Mouse (Mus musculus): Measurements from ENCODE around the gene Pan3.

The Pan3 gene

DNA sequence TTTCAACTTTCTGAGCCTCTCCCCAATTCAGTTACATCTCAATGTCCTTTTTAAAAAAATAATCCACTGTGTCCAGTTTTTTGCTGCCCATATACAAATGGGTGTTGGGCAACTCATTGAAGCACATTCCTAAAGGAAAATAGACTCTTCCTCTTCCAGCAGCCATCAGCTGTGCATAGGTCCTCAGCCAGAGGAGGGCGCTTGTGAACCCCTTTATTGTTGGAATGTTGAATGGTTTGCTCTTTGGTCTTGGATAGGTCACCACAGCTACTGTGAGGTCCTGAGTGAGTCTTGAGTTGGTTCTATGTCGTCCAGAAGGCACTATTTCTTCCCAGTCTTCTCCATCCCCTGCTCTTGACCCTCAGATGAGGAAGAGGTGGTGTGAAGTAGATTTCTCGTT lies 54.2 kb downstream of the Pan3 start:
- in situ Hi-C loops (cut with MboI): no loop called here

DNA sequence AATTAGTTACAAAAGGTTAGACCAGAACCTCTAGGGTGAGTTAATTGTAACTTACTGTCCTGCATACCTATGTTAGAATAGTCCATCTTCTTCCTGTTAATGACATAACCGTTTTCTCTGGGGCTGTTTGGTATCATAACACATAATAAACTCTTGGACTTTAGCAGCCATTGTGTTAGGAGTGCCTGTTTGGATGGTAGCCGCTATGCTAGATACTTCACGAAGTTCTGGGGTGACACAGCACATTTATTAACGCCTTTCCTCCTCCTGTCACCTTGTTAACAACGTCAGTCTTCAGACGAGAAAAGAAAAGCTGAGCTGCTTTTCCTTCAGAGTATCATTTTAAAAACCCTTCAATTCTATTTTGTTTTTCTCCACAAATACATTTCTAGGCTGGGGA lies 59.3 kb downstream of the Pan3 start:
- in situ Hi-C loops (cut with MboI): no loop called here

DNA sequence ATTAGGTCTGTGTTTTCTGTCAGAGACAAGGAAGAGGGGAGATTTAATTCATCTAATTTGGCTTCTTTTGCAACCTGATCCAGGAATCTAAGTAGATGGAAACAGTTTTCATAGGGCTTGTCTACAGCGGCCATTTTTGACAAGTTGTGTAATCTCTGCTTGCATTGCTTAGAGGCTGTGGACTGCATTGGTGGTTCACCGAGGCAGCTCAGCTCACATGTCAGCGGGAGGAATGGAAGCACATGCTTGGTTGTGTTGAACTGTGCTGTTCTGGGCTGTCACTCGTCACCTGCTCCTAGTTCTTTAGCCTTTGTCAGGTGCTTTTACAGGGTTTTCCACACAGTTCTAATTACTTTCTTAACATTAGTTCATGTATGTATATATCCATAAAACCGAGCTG lies 60.9 kb downstream of the Pan3 start:
- in situ Hi-C loops (cut with MboI): no loop called here

DNA sequence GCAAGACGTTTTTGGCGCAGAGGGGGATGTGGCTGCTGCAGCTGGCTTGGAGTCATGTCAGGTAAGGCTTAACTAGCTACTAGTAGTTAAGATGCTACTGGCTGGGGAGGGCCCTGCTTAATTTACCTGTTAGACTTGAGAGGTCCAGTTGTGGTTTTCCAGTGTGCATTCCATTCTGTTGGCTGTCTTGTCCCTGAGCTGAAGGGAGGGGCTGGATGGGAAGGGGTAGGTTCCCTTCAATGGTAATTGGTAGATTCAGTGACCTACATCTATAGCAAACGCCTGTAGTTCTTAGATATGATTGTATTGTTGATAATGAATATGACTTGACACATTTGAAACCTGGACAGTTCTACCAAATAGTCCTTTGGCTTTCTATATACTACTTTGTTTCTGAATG lies 62.5 kb downstream of the Pan3 start:
- in situ Hi-C loops (cut with MboI): no loop called here

DNA sequence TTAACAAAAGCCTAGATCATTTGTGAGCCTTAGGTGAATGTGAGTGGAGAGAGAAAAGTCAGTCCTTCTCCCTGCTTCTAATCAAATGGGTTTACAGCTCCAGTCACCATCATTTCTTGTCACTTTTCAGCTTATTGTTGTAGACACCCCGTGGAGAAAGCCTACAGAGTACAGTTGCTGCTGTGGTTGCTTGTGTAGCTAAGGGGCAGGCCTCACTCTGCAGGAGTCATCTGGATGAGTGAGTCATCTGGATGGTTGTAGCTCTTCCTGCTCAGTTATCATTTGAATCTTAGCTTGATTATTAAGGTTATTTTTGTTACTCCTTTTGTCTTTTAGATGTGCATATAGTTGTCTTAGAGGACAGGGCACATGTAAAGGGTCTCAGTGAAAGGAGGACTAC lies 63.2 kb downstream of the Pan3 start:
- in situ Hi-C loops (cut with MboI): no loop called here

DNA sequence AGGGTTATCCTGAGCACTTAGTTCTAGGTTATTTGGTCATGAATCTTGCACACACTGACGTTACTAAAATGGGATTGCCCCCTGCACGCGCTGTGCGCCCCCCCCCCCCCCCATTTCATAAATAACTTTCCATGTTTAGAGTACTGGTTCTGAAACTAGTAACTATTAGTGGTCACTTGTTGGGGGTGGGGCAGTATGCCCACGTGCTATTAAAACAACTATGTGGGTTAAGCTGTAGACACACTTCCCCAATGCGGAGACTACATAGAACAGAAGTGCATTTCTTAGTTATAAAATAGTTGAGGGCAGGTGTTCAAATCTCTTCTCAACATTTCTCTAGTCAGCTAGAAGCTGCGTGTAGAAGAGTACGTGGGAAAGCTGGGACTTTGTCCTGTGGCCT lies 63.7 kb downstream of the Pan3 start:
- in situ Hi-C loops (cut with MboI): no loop called here

DNA sequence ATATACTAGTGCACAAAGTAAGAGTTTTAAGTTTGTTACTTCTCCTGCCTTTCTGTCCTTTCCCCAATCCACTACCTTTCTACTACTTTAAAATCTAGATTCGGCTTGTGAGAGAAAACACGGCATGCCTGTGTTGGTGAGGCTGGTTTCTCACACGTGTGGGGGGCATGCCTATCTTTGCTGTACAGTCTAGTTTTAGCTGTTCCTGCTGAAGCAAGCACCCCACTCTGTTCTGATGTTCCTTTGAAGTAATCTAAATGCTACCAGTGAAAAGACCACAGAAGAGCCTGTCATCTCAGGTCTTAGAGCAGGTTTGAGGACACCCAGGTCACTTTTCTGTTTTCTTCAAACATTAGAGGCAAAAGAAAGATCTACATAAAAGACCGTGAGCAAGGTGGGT lies 64.4 kb downstream of the Pan3 start:
- in situ Hi-C loops (cut with MboI): no loop called here

DNA sequence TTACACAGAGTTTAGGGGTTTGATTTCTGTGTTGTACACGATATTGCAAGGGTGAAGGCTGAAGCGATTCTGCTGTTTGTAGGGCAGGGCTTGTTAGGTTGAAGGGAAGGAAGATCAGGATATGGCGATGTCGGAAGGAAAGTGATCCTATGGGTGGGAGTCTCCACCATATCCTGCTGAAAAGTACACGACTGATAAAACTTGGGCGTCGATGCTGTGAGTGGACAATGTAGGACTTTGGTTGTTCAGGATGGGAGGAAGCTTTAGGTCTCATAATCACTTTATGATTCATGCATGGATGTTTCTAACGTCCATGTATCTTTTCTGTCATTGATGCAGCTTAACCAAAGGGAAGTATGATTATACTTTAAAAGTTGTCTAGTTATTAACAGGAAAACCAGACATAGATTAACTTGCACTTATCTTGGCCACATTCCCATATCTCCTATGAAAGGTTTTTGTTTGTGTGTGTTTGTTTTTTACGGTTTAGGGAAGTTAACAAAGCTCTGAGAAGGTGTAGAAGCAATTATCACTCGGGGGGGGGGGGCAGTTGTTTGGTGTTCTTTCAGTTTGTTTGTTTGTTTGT lies 64.9 kb downstream of the Pan3 start:
- in situ Hi-C loops (cut with MboI): no loop called here

DNA sequence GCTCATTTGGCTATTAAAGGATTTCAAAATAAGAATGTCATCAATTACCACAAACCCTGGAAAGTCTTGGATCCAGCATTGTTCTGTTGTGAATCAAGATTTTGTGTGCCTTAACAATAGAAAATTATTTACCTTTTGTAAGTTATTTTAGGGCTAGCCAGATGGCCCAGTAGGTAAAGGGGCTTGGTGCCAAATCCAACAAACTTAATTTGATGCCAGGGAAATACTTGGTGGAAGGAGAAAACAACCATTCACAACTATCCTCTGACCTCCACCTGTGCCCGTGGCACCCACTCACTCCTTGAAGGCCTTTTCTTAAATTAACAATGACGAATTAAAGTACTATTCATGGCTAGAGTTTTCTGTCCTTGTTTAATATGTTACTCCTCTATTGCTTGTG lies 66.0 kb downstream of the Pan3 start:
- in situ Hi-C loops (cut with MboI): no loop called here

DNA sequence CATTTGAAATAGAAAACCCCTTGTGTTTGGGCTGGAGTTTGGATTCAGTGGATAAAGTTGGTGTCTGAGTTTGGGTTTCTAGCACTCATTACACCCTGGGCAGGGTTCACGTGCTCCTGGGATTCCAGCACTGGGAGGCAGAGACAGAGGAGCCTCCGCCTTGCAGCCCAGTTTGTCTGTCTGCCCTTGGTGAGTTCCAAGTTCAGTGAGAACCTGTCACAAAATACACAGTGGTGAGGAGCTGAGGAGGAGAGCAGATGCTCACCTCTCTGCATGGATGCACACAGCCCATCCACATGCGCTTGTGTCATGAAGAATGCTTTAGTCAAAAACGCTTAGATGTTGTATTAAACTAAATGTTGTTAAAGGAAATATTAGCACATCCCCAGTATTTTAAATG lies 67.0 kb downstream of the Pan3 start:
- in situ Hi-C loops (cut with MboI): no loop called here

DNA sequence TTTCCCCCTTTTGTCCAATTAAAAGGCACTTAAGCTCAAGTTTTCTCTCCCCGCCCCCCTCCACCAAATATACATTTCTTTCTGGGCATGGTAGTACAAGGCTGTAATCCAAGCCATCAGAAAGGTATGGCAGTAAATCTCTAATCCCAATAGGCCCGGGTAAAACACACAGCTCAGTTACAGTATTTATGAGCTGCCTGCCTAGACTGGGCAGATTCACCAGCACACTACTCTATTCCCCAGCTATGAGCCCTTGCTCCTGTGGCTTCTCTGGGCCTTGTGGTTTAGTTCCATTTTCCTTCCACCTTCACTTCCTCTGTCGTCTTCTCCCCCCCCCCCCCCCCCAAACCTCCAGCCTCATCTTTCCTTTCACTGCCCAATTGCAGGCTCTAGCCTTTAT lies 67.8 kb downstream of the Pan3 start:
- in situ Hi-C loops (cut with MboI): no loop called here

DNA sequence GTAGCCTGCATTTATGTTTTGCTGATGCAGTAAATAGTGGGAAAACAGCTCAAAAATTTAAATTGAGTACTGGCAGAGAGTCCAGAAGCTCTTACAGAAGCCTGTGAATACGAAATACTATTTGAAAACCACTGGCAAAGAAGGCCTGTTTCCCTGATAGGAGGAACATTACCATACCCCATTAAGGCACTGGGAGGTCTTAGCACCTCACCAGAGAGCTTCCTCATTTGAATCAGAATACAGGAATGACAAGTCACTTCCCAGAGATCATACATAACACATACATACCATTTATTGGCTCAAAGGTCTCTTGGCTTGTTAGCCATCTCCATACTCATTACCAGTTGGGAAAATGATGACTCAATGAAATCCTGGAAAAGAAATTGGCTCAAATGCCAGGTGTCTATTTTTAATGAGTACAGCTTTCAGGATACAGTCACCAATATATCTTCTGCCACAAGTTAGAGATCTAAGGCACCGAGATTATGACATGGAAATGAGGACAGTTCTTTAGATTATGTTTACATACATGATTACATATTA lies 71.6 kb downstream of the Pan3 start:
- in situ Hi-C loops (cut with MboI): no loop called here

DNA sequence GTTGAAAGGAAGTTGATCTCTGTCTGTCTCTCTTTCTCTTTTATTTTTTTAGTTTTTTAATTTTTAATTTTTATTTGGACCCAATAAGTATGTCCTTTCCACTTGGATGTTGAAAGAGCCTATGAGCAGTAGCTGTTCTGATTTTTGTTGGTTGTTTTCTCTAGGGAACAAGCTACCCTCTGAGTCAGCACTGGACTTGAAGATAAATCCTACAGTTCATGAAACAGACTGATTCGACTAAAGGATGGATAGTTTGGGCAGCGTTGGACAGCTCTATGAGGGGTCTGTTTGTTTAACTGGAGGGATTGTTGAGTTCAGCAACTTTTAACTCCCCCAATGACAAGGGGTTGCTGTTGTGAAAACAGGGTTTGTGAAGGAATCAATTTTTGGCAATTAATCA lies 73.0 kb downstream of the Pan3 start:
- in situ Hi-C loops (cut with MboI): no loop called here

DNA sequence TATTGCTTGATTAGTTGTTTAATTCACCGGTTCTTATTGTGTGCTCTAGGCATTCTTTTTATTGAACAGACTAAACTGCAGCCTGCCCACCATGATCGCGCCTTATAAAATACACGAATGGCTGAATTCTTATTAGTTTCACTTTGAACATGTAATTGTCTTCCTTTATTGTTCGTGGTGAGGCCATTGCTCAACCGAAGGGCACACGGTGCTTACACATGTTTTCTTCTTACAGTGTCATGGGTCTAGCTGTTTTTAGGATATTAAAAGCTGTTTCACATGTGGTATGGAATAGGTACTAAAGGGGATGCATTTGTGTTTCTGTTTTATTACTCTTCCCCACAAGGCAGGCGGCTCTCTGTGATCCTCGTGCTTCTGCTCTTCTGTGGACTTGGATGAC lies 81.4 kb downstream of the Pan3 start:
- in situ Hi-C loops (cut with MboI): no loop called here

DNA sequence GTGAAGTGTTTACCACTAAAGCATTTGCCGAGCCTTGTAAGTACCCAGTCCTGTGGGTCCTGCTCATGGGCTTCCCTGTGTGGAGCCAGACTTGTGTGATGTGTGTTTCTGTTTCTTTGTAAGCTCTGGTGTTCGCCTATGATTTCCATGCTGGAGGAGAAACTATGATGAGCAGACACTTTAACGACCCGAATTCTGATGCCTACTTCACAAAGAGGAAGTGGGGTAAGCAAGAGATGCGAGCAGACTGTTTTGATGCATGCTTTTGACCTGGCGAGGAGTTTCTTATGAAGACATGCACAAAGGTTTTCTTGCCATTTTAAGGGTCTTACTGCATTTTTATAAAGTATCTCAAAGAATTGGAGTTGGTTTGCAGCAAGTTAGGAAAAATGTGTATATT lies 97.0 kb downstream of the Pan3 start:
- in situ Hi-C loops (cut with MboI): no loop called here

DNA sequence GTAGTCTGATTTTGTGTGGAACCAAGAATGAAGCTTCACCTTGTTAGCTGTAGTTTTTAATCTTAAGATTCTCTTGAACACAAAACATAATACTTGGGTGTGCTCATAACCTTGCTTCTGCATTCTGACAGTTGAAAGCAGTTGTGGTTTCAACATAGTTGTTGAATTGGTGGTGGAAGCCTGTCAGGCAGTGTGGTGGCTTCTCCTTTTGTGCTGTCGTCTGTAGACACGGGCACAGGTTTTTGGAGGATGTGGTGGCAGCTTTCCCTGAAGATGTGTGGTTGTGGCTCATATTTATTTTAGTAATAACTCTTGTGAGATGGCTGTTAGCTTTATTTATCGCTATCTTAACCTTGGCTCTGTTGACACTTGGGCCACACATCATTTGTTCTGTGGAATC lies 97.8 kb downstream of the Pan3 start:
- in situ Hi-C loops (cut with MboI): no loop called here

DNA sequence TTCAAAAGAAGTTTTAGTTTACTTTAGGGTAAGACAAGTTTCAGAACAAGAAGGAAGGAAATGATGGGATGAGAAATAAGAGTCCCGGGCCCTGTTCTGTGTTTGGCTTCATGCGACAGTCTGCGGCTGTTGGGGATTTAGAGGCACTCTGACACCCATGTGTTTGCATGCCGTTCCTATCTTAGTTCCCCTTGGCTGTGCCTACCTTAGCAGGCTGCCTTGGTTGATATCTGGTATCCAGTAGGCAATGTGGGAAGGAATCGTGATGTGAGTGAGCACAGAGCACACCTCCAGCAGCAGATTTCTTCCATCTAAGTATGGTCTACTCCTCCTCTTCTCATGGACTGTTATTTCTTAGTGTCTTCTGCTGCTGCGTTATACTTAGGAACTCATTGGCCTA lies 102.1 kb downstream of the Pan3 start:
- in situ Hi-C loops (cut with MboI): no loop called here

DNA sequence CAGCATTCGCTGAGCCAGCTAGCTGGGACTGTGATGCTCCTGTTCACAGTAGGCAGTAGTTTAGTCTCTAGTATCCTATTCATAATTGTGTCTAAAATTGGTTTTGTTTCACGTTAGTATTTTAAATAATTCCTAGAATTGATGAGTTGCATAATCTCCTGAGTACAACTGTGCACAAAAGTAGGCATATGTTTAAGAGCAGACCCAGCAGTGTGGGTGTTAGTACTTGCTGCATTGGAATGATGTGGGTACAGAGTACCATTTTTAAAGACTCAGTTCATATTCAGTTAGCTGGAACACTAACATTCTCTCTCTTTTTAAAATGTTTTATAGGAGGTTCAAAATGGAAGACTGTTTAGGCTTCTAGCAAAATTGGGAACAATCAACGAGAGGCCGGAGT lies 109.4 kb downstream of the Pan3 start:
- in situ Hi-C loops (cut with MboI): no loop called here

DNA sequence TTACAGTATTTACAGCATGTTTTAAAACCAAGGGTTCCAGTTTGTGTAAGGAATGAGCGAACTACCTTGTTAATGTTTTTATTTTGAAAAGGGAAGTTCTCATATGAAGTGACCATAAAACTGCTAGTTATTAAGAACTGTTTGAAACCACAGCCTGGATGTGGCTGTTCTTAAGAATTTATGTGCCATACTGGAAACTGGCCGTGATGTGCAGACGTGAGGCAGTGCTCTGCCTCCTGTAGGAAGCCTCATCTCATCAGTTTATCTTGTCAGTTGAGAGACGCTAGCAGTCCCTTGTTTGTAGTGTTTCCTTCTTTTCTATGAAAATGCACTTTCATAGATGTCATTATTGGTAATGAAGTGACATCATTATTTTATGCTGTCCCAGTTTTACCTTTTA lies 109.9 kb downstream of the Pan3 start:
- in situ Hi-C loops (cut with MboI): no loop called here

DNA sequence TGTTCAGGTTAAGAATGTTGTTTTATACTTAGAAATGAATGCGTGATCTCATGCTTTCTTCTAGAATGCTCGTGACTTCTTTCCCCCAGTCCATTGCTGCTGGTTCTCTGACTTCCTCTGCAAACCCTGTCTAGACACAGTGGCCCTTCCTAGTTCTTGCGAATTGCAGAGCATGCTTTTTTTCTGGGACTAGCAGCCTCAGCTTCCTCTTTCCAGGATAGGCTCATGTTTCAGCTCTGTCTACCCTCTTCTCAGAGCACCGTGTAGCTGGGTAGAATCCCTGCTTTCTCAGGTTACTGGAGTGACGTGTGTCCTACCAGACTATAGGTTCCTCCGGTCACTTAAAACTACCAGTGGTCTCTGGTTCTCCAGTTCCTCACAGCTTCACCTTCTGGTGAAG lies 112.3 kb downstream of the Pan3 start:
- in situ Hi-C loops (cut with MboI): no loop called here

DNA sequence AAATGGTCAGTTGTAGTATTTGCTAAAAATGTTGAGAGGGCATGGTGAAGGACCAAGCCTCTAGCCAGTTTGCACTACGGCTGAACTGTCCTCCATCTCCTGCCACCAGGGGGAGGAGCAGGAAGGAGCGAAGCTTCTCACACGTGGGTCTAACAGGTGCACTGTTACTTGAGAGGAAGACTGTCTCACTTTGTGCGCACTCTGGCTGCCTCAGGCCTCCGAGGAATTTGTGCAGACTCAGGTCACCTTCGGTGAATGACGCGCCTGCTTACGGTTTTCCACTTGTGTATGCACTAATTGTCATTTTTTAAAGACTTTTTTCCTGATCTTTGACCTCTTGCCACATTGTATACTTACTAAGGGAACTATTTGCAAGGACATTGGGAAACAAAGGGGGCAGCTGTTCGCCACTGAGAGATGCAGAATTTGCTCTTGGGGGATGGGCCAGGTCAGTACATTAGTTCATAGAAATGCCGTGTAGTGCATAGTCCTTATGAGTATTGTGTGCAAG lies 115.8 kb downstream of the Pan3 start:
- in situ Hi-C loops (cut with MboI): no loop called here

DNA sequence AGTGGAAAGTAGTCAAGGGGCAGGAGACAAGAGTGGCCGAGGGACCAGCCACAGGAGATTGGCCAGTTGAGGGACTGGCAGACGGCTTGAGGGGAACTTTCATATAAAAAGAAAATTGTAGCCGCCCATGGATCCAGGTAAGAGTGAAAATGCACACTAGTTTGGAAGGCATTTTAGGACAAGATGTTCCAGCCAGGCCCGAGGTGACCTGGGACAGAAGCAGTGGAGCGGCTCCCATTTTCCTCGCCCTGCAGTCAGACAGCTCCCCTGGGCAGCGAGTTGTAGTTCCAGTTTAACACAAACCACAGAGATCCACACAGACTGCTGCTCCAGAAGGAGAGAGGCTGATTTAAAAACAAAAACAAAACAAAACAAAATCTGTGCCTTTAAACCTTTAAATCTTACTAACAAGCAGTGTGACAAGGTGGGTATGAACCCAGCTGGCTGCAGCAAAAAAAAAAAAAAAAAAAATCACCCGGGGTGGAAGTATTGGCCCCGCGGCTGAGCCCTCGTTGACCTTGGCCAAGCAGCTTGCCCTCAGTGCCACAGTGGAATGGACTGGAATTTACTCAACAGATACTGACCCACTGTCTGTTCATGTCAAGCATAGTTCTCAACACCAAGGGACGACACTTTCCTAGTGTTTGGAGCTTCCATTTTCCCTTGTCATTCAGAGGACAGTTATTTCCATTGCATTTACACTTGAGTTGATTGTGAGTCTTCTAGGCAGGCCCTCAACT lies 119.2 kb downstream of the Pan3 start:
- in situ Hi-C loops (cut with MboI): no loop called here

DNA sequence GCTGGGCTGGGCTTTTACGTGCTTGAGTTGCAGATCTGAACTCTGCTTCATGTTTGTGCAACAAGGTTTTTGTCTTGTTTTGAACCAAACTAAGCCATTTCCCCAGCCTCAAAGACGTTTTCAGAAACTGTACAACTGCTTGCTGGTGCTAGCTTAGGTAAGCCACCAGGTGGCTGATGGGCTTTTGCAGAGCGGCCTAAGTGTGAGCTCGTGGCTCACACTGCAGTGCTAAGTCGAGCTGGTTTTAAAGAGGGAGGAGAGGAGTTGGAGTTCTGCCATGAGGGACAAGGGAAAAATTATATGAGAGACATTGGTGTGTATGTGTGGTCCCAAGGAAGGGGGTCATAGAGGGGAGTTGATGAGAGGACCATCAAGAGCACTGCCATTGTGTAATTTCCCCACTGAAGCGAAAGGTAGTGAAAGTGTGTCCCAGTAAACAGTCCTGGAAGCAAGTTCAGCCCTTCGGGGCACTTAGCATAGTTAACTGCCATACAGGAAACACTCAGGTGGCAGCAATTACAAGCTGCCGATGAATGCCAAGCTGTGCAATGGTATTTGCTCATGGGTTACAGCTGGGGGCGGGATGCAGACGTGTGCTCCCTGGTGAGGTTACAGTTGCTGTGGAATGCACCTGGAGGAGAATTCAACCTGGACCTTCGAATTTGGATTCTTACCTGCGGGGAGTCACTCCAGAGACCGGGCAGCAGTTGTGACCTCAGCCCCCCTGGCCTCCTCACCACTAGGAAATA lies 122.1 kb downstream of the Pan3 start:
- in situ Hi-C loops (cut with MboI): no loop called here
